Mouse (Mus musculus) myocyte (in vitro differentiated cells): ENCODE measurements around the gene Lpo. TPM values are rescaled to one million over a fixed set of nuclear protein-coding genes. Genes with fewer than 3 reads are reported as not detected.

Experiments used
- H3K27me3 ChIP-seq: one replicate; pipeline ENCODE4 v1.6.1; 2011; ENCODE audit not compliant: control insufficient read depth, insufficient read depth, insufficient read length
- H3K36me3 ChIP-seq: one replicate; pipeline ENCODE4 v1.6.1; 2011; ENCODE audit not compliant: control insufficient read depth, insufficient read depth
- H3K4me2 ChIP-seq: one replicate; pipeline ENCODE4 v1.6.1; 2011; ENCODE audit warnings: low read depth, control low read depth
- H3K4me3 ChIP-seq: one replicate; pipeline ENCODE4 v1.5.1; 2011; ENCODE audit warnings: mild to moderate bottlenecking, control low read depth, moderate library complexity
- H3K79me2 ChIP-seq: one replicate; pipeline ENCODE4 v1.6.1; 2011; ENCODE audit not compliant: control insufficient read depth, insufficient read depth
- H3ac ChIP-seq: one replicate; pipeline ENCODE4 v1.6.1; 2011; ENCODE audit not compliant: control insufficient read depth, insufficient read length
- CEBPB ChIP-seq: IDR thresholded peaks from 2 replicates; pipeline ENCODE4 v1.6.1; 2011; ENCODE audit warnings: mild to moderate bottlenecking, moderate library complexity; ENCODE audit not compliant: poor library complexity, insufficient read depth, severe bottlenecking
- E2F4 ChIP-seq: IDR thresholded peaks from one replicate; pipeline ENCODE4 v1.6.1; 2011; ENCODE audit warnings: mild to moderate bottlenecking, control low read depth, moderate library complexity; ENCODE audit not compliant: insufficient read depth
- MAX ChIP-seq: IDR thresholded peaks from one replicate; pipeline ENCODE4 v1.6.1; 2011; ENCODE audit warnings: low read depth, mild to moderate bottlenecking, control low read depth
- MYOD1 ChIP-seq, 3 experiments: IDR thresholded peaks; one replicate each; pipeline ENCODE4 v1.6.1; 2011; ENCODE audit warnings: control low read depth in 2 of 3, low read depth in 2 of 3, mild to moderate bottlenecking in 2 of 3, moderate library complexity in 1 of 3; ENCODE audit not compliant: insufficient read length in 2 of 3, control insufficient read depth in 1 of 3
- MYOG ChIP-seq, 3 experiments: IDR thresholded peaks; one replicate each; pipeline ENCODE4 v1.6.1; 2011; ENCODE audit warnings: control low read depth in 2 of 3, low read depth in 2 of 3, mild to moderate bottlenecking in 2 of 3; ENCODE audit not compliant: insufficient read length in 2 of 3, control insufficient read depth in 1 of 3, insufficient read depth in 1 of 3
- POLR2A ChIP-seq: IDR thresholded peaks from one replicate; pipeline ENCODE4 v1.6.1; 2011; ENCODE audit warnings: low read depth, mild to moderate bottlenecking, control low read depth, moderate library complexity; ENCODE audit not compliant: insufficient read length
- POLR2AphosphoS2 ChIP-seq: IDR thresholded peaks from one replicate; pipeline ENCODE4 v1.6.1; 2011; ENCODE audit warnings: low read depth, control low read depth; ENCODE audit not compliant: insufficient read length
- REST ChIP-seq: IDR thresholded peaks from one replicate; pipeline ENCODE4 v1.6.1; 2011; ENCODE audit warnings: mild to moderate bottlenecking, control low read depth, moderate library complexity; ENCODE audit not compliant: insufficient read depth, insufficient read length
- SRF ChIP-seq: IDR thresholded peaks from one replicate; pipeline ENCODE4 v1.6.1; 2011; ENCODE audit warnings: low read depth; ENCODE audit not compliant: control insufficient read depth, insufficient read length
- TCF12 ChIP-seq: IDR thresholded peaks from one replicate; pipeline ENCODE4 v1.6.1; 2011; ENCODE audit warnings: mild to moderate bottlenecking, control low read depth; ENCODE audit not compliant: poor library complexity, insufficient read depth, severe bottlenecking
- TCF3 ChIP-seq: IDR thresholded peaks from one replicate; pipeline ENCODE4 v1.6.1; 2011; ENCODE audit warnings: low read depth, control low read depth; ENCODE audit not compliant: insufficient read length
- USF1 ChIP-seq: IDR thresholded peaks from one replicate; pipeline ENCODE4 v1.6.1; 2011; ENCODE audit warnings: low read depth, mild to moderate bottlenecking, control low read depth, moderate library complexity
- polyA plus RNA-seq: library from polyadenylated mRNA; unstranded; fragments of >200 nt; fragmentation: generic; extraction: Trizol; gene quantifications from one replicate; pipeline ENCODE4 v1.2.1, GENCODE M21; 2012; ENCODE audit warnings: missing spikeins

Gene Lpo
- polyA plus RNA-seq, 1 experiment, result not detected

DNA sequence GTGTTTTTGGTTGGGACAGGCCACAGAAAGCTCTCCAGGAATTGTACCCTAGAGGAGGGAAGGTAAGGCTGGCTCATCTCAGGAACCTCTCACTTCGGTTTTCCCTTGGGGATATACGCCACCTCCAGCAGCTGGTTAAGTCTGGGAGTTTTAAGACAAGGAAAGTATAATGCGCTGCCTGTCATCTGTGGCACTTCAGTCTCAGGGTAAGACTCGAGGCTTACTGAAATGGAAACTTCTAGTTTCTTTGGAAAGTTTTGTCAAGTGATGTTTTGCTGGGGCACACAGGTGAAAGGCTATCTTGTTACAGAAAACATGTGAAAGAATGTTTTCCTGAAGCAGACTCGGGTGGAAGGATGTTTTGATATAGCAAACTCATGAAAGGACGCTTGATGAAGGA, 20.7 kb downstream of the Lpo start:
- peaks cover 54% of the 10 kb centered on the region for H3K27me3 ChIP-seq
- TF ChIP-seq CEBPB, result no peak
- TF ChIP-seq MYOD1 (IDR thresholded peaks at IDR 0.05; ENCODE audit: control insufficient read depth in 1 of 3, insufficient read length in 2 of 3, low read depth in 2 of 3), result no peak
- TF ChIP-seq TCF12, result no peak
- H3K36me3 ChIP-seq, result no peaks in the 10 kb centered on the region
- H3K79me2 ChIP-seq, result no peaks in the 10 kb centered on the region
- H3K4me3 ChIP-seq, result no peak overlapping the region
- H3ac ChIP-seq, result no peak overlapping the region
- no peak overlapping the region for H3K4me2 ChIP-seq

DNA sequence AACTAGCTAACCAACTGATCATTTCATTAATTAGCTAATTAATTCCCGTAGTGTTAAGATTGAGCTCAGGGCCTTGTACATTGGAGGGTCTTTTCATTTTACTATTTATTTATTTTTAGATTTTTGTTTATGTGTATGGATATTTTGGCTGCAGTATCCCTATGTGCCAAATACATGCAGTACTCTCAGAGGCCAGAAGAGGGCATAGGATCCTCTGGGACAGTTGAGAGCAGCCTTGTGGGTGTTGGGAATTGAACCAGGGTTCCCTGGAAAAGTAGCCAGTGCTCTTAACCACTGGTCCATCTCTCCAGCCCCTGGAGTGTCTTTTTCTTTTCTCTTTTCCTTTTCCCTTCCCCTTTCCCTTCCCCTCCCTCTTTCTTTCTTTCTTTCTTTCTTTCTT, 22.6 kb downstream of the Lpo start:
- Histone ChIP-seq H3ac (no peak overlapping the region), H3K79me2 (no peaks in the 10 kb centered on the region), H3K36me3 (no peaks in the 10 kb centered on the region), H3K4me2 (no peak overlapping the region), H3K4me3 (no peak overlapping the region), H3K27me3 (peaks cover 42% of the 10 kb centered on the region)
- no peak for TF ChIP-seq E2F4
- no peak for TF ChIP-seq MYOG (IDR thresholded peaks at IDR 0.05; ENCODE audit: control insufficient read depth in 1 of 3, insufficient read depth in 1 of 3, insufficient read length in 2 of 3, low read depth in 2 of 3)
- no peak for TF ChIP-seq USF1
- TF ChIP-seq MAX, result no peak
- no peak for TF ChIP-seq SRF
- TF ChIP-seq MYOD1 (IDR thresholded peaks at IDR 0.05; ENCODE audit: control insufficient read depth in 1 of 3, insufficient read length in 2 of 3, low read depth in 2 of 3), result no peak
- TF ChIP-seq CEBPB, result no peak
- no peak for TF ChIP-seq REST
- TF ChIP-seq TCF12, result no peak
- no peak for TF ChIP-seq POLR2AphosphoS2
- TF ChIP-seq TCF3, result no peak
- TF ChIP-seq POLR2A, result no peak

DNA sequence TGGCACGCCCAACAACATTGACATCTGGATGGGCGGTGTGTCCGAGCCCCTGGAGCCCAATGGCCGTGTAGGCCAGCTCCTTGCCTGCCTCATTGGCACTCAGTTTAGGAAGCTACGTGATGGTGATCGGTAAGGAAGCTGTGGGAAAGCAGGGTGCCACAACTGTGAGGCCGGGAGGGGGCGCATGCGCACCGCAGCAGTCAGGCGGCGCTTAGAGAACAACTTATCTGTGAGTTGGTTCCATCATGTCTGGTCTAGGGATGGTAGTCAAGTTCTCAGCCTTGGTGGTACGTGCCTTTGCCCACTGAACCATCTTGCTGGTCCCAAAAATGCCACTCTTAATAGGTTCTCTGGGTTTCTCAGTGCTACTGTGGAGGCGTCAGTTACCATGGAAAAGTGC, 25.5 kb downstream of the Lpo start:
- Histone ChIP-seq H3K4me2 (no peak overlapping the region), H3ac (no peak overlapping the region), H3K4me3 (no peak overlapping the region), H3K36me3 (no peaks in the 10 kb centered on the region), H3K27me3 (peaks cover 25% of the 10 kb centered on the region), H3K79me2 (no peaks in the 10 kb centered on the region)
- TF ChIP-seq CEBPB (no peak), MYOD1 (IDR thresholded peaks at IDR 0.05; ENCODE audit: control insufficient read depth in 1 of 3, insufficient read length in 2 of 3, low read depth in 2 of 3) (no peak), USF1 (no peak), SRF (no peak), MYOG (IDR thresholded peaks at IDR 0.05; ENCODE audit: control insufficient read depth in 1 of 3, insufficient read depth in 1 of 3, insufficient read length in 2 of 3, low read depth in 2 of 3) (no peak), POLR2AphosphoS2 (no peak), MAX (no peak), REST (no peak), TCF12 (no peak), POLR2A (no peak)

DNA sequence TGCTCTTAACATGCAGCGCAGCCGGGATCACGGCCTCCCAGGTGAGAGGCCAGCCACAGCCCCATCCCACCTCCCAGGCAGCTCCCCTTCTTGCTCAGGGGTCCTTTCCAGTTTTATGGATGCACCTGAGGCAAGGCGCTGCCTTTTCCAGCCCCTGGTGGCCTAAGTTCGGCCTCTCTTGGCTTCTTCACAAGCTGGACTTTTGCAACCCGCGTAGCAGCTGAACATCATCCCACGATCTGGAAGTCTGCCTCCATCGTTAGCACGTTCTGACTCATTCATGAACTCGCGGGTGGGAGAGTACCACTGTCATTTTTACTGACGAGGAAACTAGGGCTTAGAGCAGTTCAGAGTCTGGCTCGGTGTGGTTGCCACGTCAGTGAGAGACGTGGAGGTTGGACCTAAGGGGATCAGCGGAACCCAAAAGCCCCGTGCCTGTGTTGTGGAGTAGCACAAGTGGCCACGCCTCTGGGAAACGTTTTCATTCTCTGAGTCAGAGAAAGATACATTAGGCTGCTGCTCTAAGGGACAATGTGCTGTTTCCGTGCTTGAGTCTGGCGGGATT, 26.3 kb downstream of the Lpo start:
- TF ChIP-seq TCF3, result no peak
- TF ChIP-seq MYOD1 (IDR thresholded peaks at IDR 0.05; ENCODE audit: control insufficient read depth in 1 of 3, insufficient read length in 2 of 3, low read depth in 2 of 3), result peak in 1 of 3 experiments; percentile 10
- H3K36me3 ChIP-seq, result no peaks in the 10 kb centered on the region

DNA sequence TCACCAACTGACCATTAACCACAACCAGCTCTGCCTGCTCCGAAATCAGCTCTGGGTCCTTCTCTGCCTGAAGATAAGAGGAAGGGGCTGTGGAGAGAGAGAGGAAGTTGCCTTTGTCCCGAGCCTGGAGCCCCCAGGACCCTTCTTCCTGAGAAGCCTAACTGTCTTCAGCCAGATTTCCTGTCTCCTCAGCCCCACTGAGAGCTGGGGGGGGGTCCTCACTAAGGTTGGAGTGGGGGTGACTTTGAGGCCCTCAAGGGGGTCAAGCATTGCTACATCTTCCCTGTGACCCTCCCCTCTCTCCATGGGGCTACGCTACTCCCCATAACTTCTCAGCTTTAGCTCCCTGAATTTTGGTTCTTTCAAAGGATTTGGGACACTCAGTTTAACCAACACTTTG, 34.6 kb downstream of the Lpo start, which contains the start of gene Mpo:
Gene Mpo, plus strand, starts transcription at position 122 of the 400 bp plus-strand sequence.
- TF ChIP-seq POLR2AphosphoS2 (no peak), MYOG (IDR thresholded peaks at IDR 0.05; ENCODE audit: control insufficient read depth in 1 of 3, insufficient read depth in 1 of 3, insufficient read length in 2 of 3, low read depth in 2 of 3) (no peak), MAX (no peak), REST (no peak), TCF3 (no peak), MYOD1 (IDR thresholded peaks at IDR 0.05; ENCODE audit: control insufficient read depth in 1 of 3, insufficient read length in 2 of 3, low read depth in 2 of 3) (no peak), CEBPB (no peak), POLR2A (no peak), USF1 (no peak), E2F4 (no peak), SRF (no peak), TCF12 (no peak)
- no peak within 1 kb of the TSS for H3ac ChIP-seq
- H3K36me3 ChIP-seq, result no peaks in the 10 kb centered on the region
- no peak within 1 kb of the TSS for H3K4me2 ChIP-seq
- no peaks in the 10 kb centered on the region for H3K79me2 ChIP-seq
- no peak within 1 kb of the TSS for H3K4me3 ChIP-seq
- H3K27me3 ChIP-seq, result peaks cover 36% of the 10 kb centered on the region

More for the DNA sequence above, 26.3 kb downstream of the Lpo start:
- no peak overlapping the region for H3ac ChIP-seq
- H3K4me3 ChIP-seq, result no peak overlapping the region
- H3K4me2 ChIP-seq, result no peak overlapping the region
- H3K27me3 ChIP-seq, result peaks cover 32% of the 10 kb centered on the region
- no peaks in the 10 kb centered on the region for H3K79me2 ChIP-seq
